Mouse (Mus musculus): ENCODE measurements around the gene Klf12.

The Klf12 gene

GRCm38 (mm10) chr14:100140370-100140769, 144.1 kb downstream of the Klf12 start:
- no peak for DNase-seq (ENCODE audit: low spot score in 2 of 2)

- no peak for DNase-seq (ENCODE audit: low spot score in 2 of 2)
Measured at GRCm38 (mm10) chr14:100134304-100134703, 150.2 kb downstream of the Klf12 start.

- DNase-seq (ENCODE audit: low spot score in 2 of 2) = no peak
Measured at GRCm38 (mm10) chr14:100132479-100132878, 152.0 kb downstream of the Klf12 start.

GRCm38 (mm10) chr14:100126126-100126525, 158.4 kb downstream of the Klf12 start:
- no peak for DNase-seq (ENCODE audit: low spot score in 2 of 2)

- no peak for DNase-seq (ENCODE audit: low spot score in 2 of 2)
Measured at GRCm38 (mm10) chr14:100121075-100121474, 163.4 kb downstream of the Klf12 start.

GRCm38 (mm10) chr14:100119866-100120265, 164.6 kb downstream of the Klf12 start:
- DNase-seq (ENCODE audit: low spot score in 2 of 2) = no peak

GRCm38 (mm10) chr14:100113419-100113818, 171.1 kb downstream of the Klf12 start:
- DNase-seq (ENCODE audit: low spot score in 2 of 2) = no peak

GRCm38 (mm10) chr14:100111735-100112134, 172.7 kb downstream of the Klf12 start:
- no peak for DNase-seq (ENCODE audit: low spot score in 2 of 2)

GRCm38 (mm10) chr14:100109563-100109962, 174.9 kb downstream of the Klf12 start:
- no peak for DNase-seq (ENCODE audit: low spot score in 2 of 2)

- DNase-seq (ENCODE audit: low spot score in 2 of 2) = no peak
Measured at GRCm38 (mm10) chr14:100105570-100105969, 178.9 kb downstream of the Klf12 start.

GRCm38 (mm10) chr14:100104818-100105217, 179.7 kb downstream of the Klf12 start:
- no peak for DNase-seq (ENCODE audit: low spot score in 2 of 2)

- DNase-seq (ENCODE audit: low spot score in 2 of 2) = no peak
Measured at GRCm38 (mm10) chr14:100103818-100104217, 180.7 kb downstream of the Klf12 start.

GRCm38 (mm10) chr14:100097208-100098189, 187.0 kb downstream of the Klf12 start:
- no peak for DNase-seq (ENCODE audit: low spot score in 2 of 2)

- no peak for DNase-seq (ENCODE audit: low spot score in 2 of 2)
Measured at GRCm38 (mm10) chr14:100095730-100096129, 188.7 kb downstream of the Klf12 start.

GRCm38 (mm10) chr14:100090517-100090916, 194.0 kb downstream of the Klf12 start:
- no peak for DNase-seq (ENCODE audit: low spot score in 2 of 2)

GRCm38 (mm10) chr14:100079620-100080019, 204.9 kb downstream of the Klf12 start:
- no peak for DNase-seq (ENCODE audit: low spot score in 2 of 2)

GRCm38 (mm10) chr14:100072431-100073195, 211.9 kb downstream of the Klf12 start:
- DNase-seq (ENCODE audit: low spot score in 2 of 2) = no peak

- no peak for DNase-seq (ENCODE audit: low spot score in 2 of 2)
Measured at GRCm38 (mm10) chr14:100069543-100070090, 214.9 kb downstream of the Klf12 start.

GRCm38 (mm10) chr14:100068715-100069114, 215.8 kb downstream of the Klf12 start:
- no peak for DNase-seq (ENCODE audit: low spot score in 2 of 2)

- no peak for DNase-seq (ENCODE audit: low spot score in 2 of 2)
Measured at GRCm38 (mm10) chr14:100062516-100062915, 222.0 kb downstream of the Klf12 start.

- DNase-seq (ENCODE audit: low spot score in 2 of 2) = no peak
Measured at GRCm38 (mm10) chr14:100054150-100054549, 230.3 kb downstream of the Klf12 start.

GRCm38 (mm10) chr14:100053456-100053855, 231.0 kb downstream of the Klf12 start:
- DNase-seq (ENCODE audit: low spot score in 2 of 2) = no peak

Data from urinary bladder, postnatal 4 days (tissue).